Mouse (Mus musculus): ENCODE results near the gene Kcnq5.
"Not testable (repeated sequence)": the region's sequence is repeated elsewhere in the genome, so short reads cannot be mapped to it uniquely, and the experiment has no call there.

Kcnq5 gene

GRCm38 (mm10) chr1:21635406-21635805 is 326.3 kb downstream of the Kcnq5 start:
- DNase-seq (ENCODE audit: extremely low spot score) = no peak

GRCm38 (mm10) chr1:21634013-21634412 is 327.7 kb downstream of the Kcnq5 start:
- DNase-seq (ENCODE audit: extremely low spot score) = no peak

GRCm38 (mm10) chr1:21622455-21622854 is 339.3 kb downstream of the Kcnq5 start:
- no peak for DNase-seq (ENCODE audit: extremely low spot score)

- DNase-seq (ENCODE audit: extremely low spot score) = no peak
These were observed 339.7 kb downstream of the Kcnq5 start for GRCm38 (mm10) chr1:21622039-21622438.

- DNase-seq (ENCODE audit: extremely low spot score) = no peak
These were observed 343.0 kb downstream of the Kcnq5 start for GRCm38 (mm10) chr1:21618712-21619111.

- DNase-seq (ENCODE audit: extremely low spot score) = no peak
These were observed 345.1 kb downstream of the Kcnq5 start for GRCm38 (mm10) chr1:21616666-21617065.

- no peak for DNase-seq (ENCODE audit: extremely low spot score)
These were observed 347.8 kb downstream of the Kcnq5 start for GRCm38 (mm10) chr1:21613933-21614332.

GRCm38 (mm10) chr1:21604003-21604402 is 357.7 kb downstream of the Kcnq5 start:
- no peak for DNase-seq (ENCODE audit: extremely low spot score)

- DNase-seq (ENCODE audit: extremely low spot score) = no peak
These were observed 359.2 kb downstream of the Kcnq5 start for GRCm38 (mm10) chr1:21602567-21602966.

- DNase-seq (ENCODE audit: extremely low spot score) = no peak
These were observed 361.1 kb downstream of the Kcnq5 start for GRCm38 (mm10) chr1:21600606-21601005.

- DNase-seq (ENCODE audit: extremely low spot score) = no peak
These were observed 367.9 kb downstream of the Kcnq5 start for GRCm38 (mm10) chr1:21593872-21594271.

- DNase-seq (ENCODE audit: extremely low spot score) = not testable (repeated sequence)
These were observed 394.3 kb downstream of the Kcnq5 start for GRCm38 (mm10) chr1:21567397-21567796.

- no peak for DNase-seq (ENCODE audit: extremely low spot score)
These were observed 407.1 kb downstream of the Kcnq5 start for GRCm38 (mm10) chr1:21554630-21555029.

- DNase-seq (ENCODE audit: extremely low spot score) = no peak
These were observed 409.0 kb downstream of the Kcnq5 start for GRCm38 (mm10) chr1:21552715-21553114.

- no peak for DNase-seq (ENCODE audit: extremely low spot score)
These were observed 417.8 kb downstream of the Kcnq5 start for GRCm38 (mm10) chr1:21543909-21544308.

GRCm38 (mm10) chr1:21539486-21539885 is 422.3 kb downstream of the Kcnq5 start:
- no peak for DNase-seq (ENCODE audit: extremely low spot score)

GRCm38 (mm10) chr1:21530823-21531222 is 430.9 kb downstream of the Kcnq5 start:
- DNase-seq (ENCODE audit: extremely low spot score) = no peak

- no peak for DNase-seq (ENCODE audit: extremely low spot score)
These were observed 439.7 kb downstream of the Kcnq5 start for GRCm38 (mm10) chr1:21521995-21522394.

- DNase-seq (ENCODE audit: extremely low spot score) = no peak
These were observed 440.3 kb downstream of the Kcnq5 start for GRCm38 (mm10) chr1:21521475-21521874.

- DNase-seq (ENCODE audit: extremely low spot score) = no peak
These were observed 441.6 kb downstream of the Kcnq5 start for GRCm38 (mm10) chr1:21520116-21520645.

- DNase-seq (ENCODE audit: extremely low spot score) = no peak
These were observed 455.1 kb downstream of the Kcnq5 start for GRCm38 (mm10) chr1:21506665-21507064.

- DNase-seq (ENCODE audit: extremely low spot score) = no peak
These were observed 461.8 kb downstream of the Kcnq5 start for GRCm38 (mm10) chr1:21499815-21500534.

- DNase-seq (ENCODE audit: extremely low spot score) = no peak
These were observed 465.4 kb downstream of the Kcnq5 start for GRCm38 (mm10) chr1:21496307-21496706.

GRCm38 (mm10) chr1:21488645-21489044 is 473.1 kb downstream of the Kcnq5 start:
- no peak for DNase-seq (ENCODE audit: extremely low spot score)

All from embryo, embryonic 9.5 days (tissue).